Mouse (Mus musculus) ES-E14 (cell line): ENCODE measurements around the gene Nup210. TPM values are rescaled to one million over a fixed set of nuclear protein-coding genes. Genes with fewer than 3 reads are reported as not detected.

ENCODE experiments used
- DNase-seq: peaks from one replicate; pipeline ENCODE4 v3.0.0-alpha.2; 2013; ENCODE audit warnings: low read depth, low spot score
- H3K27ac ChIP-seq: 2 replicates; pipeline ENCODE4 v1.5.1; 2012; ENCODE audit warnings: low read depth, mild to moderate bottlenecking, low read length, moderate library complexity, mixed read lengths; ENCODE audit not compliant: poor library complexity, insufficient read depth, severe bottlenecking
- H3K36me3 ChIP-seq: 2 replicates; pipeline ENCODE4 v1.6.1; 2012; ENCODE audit warnings: mild to moderate bottlenecking, low read length, moderate library complexity, mixed read lengths; ENCODE audit not compliant: control insufficient read depth, poor library complexity, insufficient read depth, severe bottlenecking
- H3K4me1 ChIP-seq, 2 experiments: fragments of 150-350 bp in 1 of 2; sonication (generic) in 1 of 2; 2 replicates each; pipeline ENCODE4 v1.6.1; 2012; ENCODE audit warnings: low read length in 2 of 2, mild to moderate bottlenecking in 1 of 2, mixed read lengths in 1 of 2; ENCODE audit not compliant: control insufficient read depth in 2 of 2, insufficient read depth in 2 of 2, poor library complexity in 1 of 2
- H3K4me3 ChIP-seq, 2 experiments: fragments of 150-350 bp in 1 of 2; sonication (generic) in 1 of 2; 2 replicates each; pipeline ENCODE4 v1.5.1; 2012; ENCODE audit warnings: low read length in 2 of 2, low read depth in 1 of 2, mild to moderate bottlenecking in 1 of 2, mixed read lengths in 1 of 2; ENCODE audit not compliant: insufficient read depth in 1 of 2, poor library complexity in 1 of 2, severe bottlenecking in 1 of 2
- H3K9ac ChIP-seq: 2 replicates; pipeline ENCODE4 v1.6.1; 2012; ENCODE audit warnings: low read depth, mild to moderate bottlenecking, low read length, mixed read lengths; ENCODE audit not compliant: poor library complexity, insufficient read depth, severe bottlenecking
- H3K9me3 ChIP-seq: fragments of 150-350 bp; sonication (generic); 2 replicates; pipeline ENCODE4 v1.6.1; 2012; ENCODE audit warnings: low read depth, mild to moderate bottlenecking, low read length; ENCODE audit not compliant: control insufficient read depth, insufficient read depth
- CHD2 ChIP-seq: IDR thresholded peaks from 2 replicates; pipeline ENCODE4 v1.6.1; 2014; ENCODE audit warnings: mild to moderate bottlenecking, low read depth, low read length, inconsistent platforms
- HCFC1 ChIP-seq: IDR thresholded peaks from 2 replicates; pipeline ENCODE4 v1.6.1; 2012; ENCODE audit warnings: low read length, inconsistent platforms, borderline replicate concordance; ENCODE audit not compliant: insufficient read depth
- MAFK ChIP-seq: IDR thresholded peaks from 2 replicates; pipeline ENCODE4 v1.6.1; 2014; ENCODE audit warnings: mild to moderate bottlenecking, low read depth, low read length, inconsistent platforms; ENCODE audit not compliant: insufficient read depth
- ZC3H11A ChIP-seq: IDR thresholded peaks from 2 replicates; pipeline ENCODE4 v1.6.1; 2012; ENCODE audit warnings: low read depth, mild to moderate bottlenecking, inconsistent platforms, low read length, borderline replicate concordance
- ZNF384 ChIP-seq: IDR thresholded peaks from 2 replicates; pipeline ENCODE4 v1.6.1; 2012; ENCODE audit warnings: low read depth, low read length, inconsistent platforms
- in situ Hi-C, 2 experiments: fragments of 600-800 bp; cut with MboI; formaldehyde crosslinking; loops; one replicate each; pipeline ENCODE4 v1.15.1; 2025; ENCODE audit warnings: low sequenced_read_pairs in 2 of 2, inconsistent platforms in 1 of 2; ENCODE audit not compliant: unreplicated experiment in 2 of 2
- total RNA-seq: library from RNA; depleted of rRNA; stranded (reverse); fragments of 300-350 nt; gene quantifications from 2 replicates; pipeline ENCODE4 v1.2.3, GENCODE M21; 2012

Gene Nup210
- total RNA-seq, 1 experiment: 65.9 TPM

- in situ Hi-C loops: no loop called here
- Histone ChIP-seq H3K4me3 (no peak overlapping the region), H3K9me3 (no peaks in the 10 kb centered on the region), H3K36me3 (no peaks in the 10 kb centered on the region), H3K4me1 (no peaks in the 10 kb centered on the region), H3K9ac (no peak overlapping the region), H3K27ac (no peak overlapping the region)
- no peak for DNase-seq
- TF ChIP-seq CHD2: no peak
- TF ChIP-seq ZNF384: no peak
- no peak for TF ChIP-seq ZC3H11A
- no peak for TF ChIP-seq HCFC1
These were observed 14.2 kb upstream of the Nup210 start for GRCm38 (mm10) chr6:91130856-91131255.

- no peak overlapping the region for H3K9ac ChIP-seq
These were observed 12.4 kb upstream of the Nup210 start for GRCm38 (mm10) chr6:91128996-91129395.

GRCm38 (mm10) chr6:91125228-91125585, 8.6 kb upstream of the Nup210 start:
- DNase-seq: no peak
- Histone ChIP-seq H3K36me3 (no peaks in the 10 kb centered on the region), H3K4me1 (no peaks in the 10 kb centered on the region), H3K27ac (no peak overlapping the region), H3K9me3 (no peaks in the 10 kb centered on the region), H3K9ac (no peak overlapping the region), H3K4me3 (no peak overlapping the region)
- in situ Hi-C loops: no loop called here
- TF ChIP-seq MAFK (no peak), HCFC1 (no peak), ZNF384 (no peak), ZC3H11A (no peak), CHD2 (no peak)

More at GRCm38 (mm10) chr6:91128996-91129395, 12.4 kb upstream of the Nup210 start:
- no peak for DNase-seq
- Histone ChIP-seq H3K27ac (no peak overlapping the region), H3K4me1 (no peaks in the 10 kb centered on the region), H3K36me3 (no peaks in the 10 kb centered on the region), H3K4me3 (no peak overlapping the region), H3K9me3 (no peaks in the 10 kb centered on the region)
- in situ Hi-C loops: no loop called here
- TF ChIP-seq CHD2 (no peak), HCFC1 (no peak), MAFK (no peak), ZNF384 (no peak), ZC3H11A (0 out of 2 replicates have a peak, but pooled peaks have one; percentile 20)

- in situ Hi-C loops: no loop called here
- no peak overlapping the region for H3K9ac ChIP-seq
- no peak overlapping the region for H3K4me3 ChIP-seq
- H3K27ac ChIP-seq: no peak overlapping the region
- TF ChIP-seq ZC3H11A: no peak
- TF ChIP-seq MAFK: no peak
- TF ChIP-seq HCFC1: no peak
- no peak for TF ChIP-seq ZNF384
- no peak for TF ChIP-seq CHD2
- no peak for DNase-seq
- H3K36me3 ChIP-seq: no peaks in the 10 kb centered on the region
- no peaks in the 10 kb centered on the region for H3K4me1 ChIP-seq
- H3K9me3 ChIP-seq: no peaks in the 10 kb centered on the region
These were observed 7.9 kb upstream of the Nup210 start for GRCm38 (mm10) chr6:91124286-91125227.
